Mouse (Mus musculus) Patski (cell line): ENCODE results near the gene Zc3h7a. TPM values are rescaled to one million over a fixed set of nuclear protein-coding genes. Genes with fewer than 3 reads are reported as not detected.
A peak's percentile ranks its signal among the peaks of the same experiment; 100 is the strongest.

ENCODE experiments used
- ATAC-seq: fragments of 100-300 bp; one replicate; pipeline ENCODE4 v1.8.0; 2021
- CTCF ChIA-PET: fragments of 350-600 bp; sonication (Branson Sonifier 250); formaldehyde crosslinking; loops from one replicate; lab custom pipeline; 2022; ENCODE audit warnings: inconsistent platforms; lab: Charles Lee
- POLR2A ChIA-PET: fragments of 350-600 bp; sonication (Branson Sonifier 250); formaldehyde crosslinking; loops from one replicate; lab custom pipeline; 2022; ENCODE audit warnings: antibody characterized with exemption, inconsistent platforms; lab: Charles Lee
- DNase-seq: peaks from one replicate; pipeline ENCODE4 v3.0.0-alpha.2; 2011; ENCODE audit warnings: low read depth, low spot score
- H3K27me3 ChIP-seq: fragments of 371-371 bp; one replicate; pipeline ENCODE4 v1.5.1; 2021
- CTCF ChIP-seq: fragments of 100-300 bp; IDR thresholded peaks from one replicate; pipeline ENCODE4 v1.5.1; 2021
- in situ Hi-C: fragments of 300-500 bp; cut with MboI; formaldehyde crosslinking; loops from 3 replicates; pipeline ENCODE4 v1.11.1; 2018; ENCODE audit warnings: low pct_unique_long_range_greater_than_20kb, mixed read lengths
- polyA plus RNA-seq: library from polyadenylated mRNA; unstranded; gene quantifications from one replicate; pipeline ENCODE4 v1.2.3, GENCODE M21; 2021

Gene Zc3h7a
- polyA plus RNA-seq, result 75.4 TPM

GRCm38 (mm10) chr16:11176208-11176883 is at the start of gene Zc3h7a:
Zc3h7a (minus strand) TSS chr16:11176393.
- in situ Hi-C loops, result no loop called here
- peak; percentile 100 for TF ChIP-seq CTCF
- CTCF ChIA-PET, result interaction anchor here (1.1 to 3.3 kb wide), 3 partner anchors 8 to 13 kb away, joined by 3 to 35 read pairs (median 4); no protein-coding TSS in a partner anchor
- DNase-seq, result peak; percentile 49
- POLR2A ChIA-PET, result interaction anchor here (3.8 kb wide), 1 partner anchor 26 kb away, joined by 13 read pairs; the partner anchor contains the start of gene Rsl1d1
- peak; percentile 96 for ATAC-seq
- H3K27me3 ChIP-seq, result no peaks in the 10 kb centered on the region

GRCm38 (mm10) chr16:11217801-11218200 is 41.6 kb upstream of the Zc3h7a start:
- H3K27me3 ChIP-seq, result no peaks in the 10 kb centered on the region
- ATAC-seq, result no peak
- in situ Hi-C loops, result no loop called here
- POLR2A ChIA-PET, result no interaction called here
- TF ChIP-seq CTCF, result no peak
- CTCF ChIA-PET, result interaction anchor here (1.4 kb wide), 1 partner anchor 17 kb away, joined by 3 read pairs; no protein-coding TSS in a partner anchor
- DNase-seq, result no peak

DNA sequence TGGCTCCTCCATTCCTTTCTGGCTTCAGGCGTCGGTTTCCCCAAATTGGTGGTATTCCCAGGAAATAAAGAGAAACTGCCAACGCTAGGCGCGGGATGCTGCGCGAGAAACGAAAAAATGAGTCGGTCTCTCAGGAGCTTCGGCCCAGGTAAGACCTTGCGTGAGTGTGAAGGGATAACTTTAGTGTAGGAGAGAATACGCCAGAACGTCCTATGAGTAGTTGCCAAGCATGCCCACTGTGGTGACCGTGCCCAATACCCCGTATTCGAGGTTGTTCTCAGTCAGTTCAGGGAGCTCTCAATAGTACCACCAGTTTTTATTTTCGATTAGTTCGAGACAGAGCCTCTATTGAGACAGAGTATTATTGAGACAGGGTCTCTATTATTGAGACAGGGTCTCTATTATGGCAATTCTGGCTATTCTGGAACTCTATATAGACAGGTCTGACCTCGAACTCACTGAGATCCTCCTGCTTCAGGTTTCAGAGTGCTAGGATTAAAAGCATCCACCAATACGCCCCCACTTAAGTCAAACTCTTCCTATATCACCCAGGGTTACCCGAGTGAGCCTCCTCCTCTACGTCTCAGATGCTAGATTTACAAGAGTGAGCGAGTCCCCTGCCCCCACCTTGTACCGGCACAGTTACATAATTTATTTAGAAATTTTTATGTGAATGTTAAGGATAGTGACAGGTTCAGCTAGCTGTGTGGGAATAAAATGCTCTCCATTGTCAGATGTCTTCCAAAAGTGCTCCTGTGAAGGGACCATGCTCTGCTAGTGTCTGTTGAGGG is 27.6 kb upstream of the Zc3h7a start:
- TF ChIP-seq CTCF, result no peak
- ChIA-PET CTCF (no interaction called here), POLR2A (interaction anchor here (1.7 kb wide), 1 partner anchor 28 kb away, joined by 13 read pairs; the partner anchor contains the start of gene Zc3h7a)
- DNase-seq (no peak), ATAC-seq (peak; percentile 22)
- in situ Hi-C loops, result no loop called here
- H3K27me3 ChIP-seq, result no peaks in the 10 kb centered on the region

- DNase-seq, result peak; percentile 66
- ATAC-seq, result peak; percentile 83
- in situ Hi-C loops, result no loop called here
- no peak for TF ChIP-seq CTCF
- ChIA-PET POLR2A (interaction anchor here (1.7 kb wide), 1 partner anchor 27 kb away, joined by 13 read pairs; the partner anchor contains the start of gene Zc3h7a), CTCF (no interaction called here)
- no peaks in the 10 kb centered on the region for H3K27me3 ChIP-seq
Measured at GRCm38 (mm10) chr16:11202571-11203554, 26.7 kb upstream of the Zc3h7a start, which contains the start of gene Rsl1d1. Rsl1d1 (minus strand) TSS chr16:11203331.

DNA sequence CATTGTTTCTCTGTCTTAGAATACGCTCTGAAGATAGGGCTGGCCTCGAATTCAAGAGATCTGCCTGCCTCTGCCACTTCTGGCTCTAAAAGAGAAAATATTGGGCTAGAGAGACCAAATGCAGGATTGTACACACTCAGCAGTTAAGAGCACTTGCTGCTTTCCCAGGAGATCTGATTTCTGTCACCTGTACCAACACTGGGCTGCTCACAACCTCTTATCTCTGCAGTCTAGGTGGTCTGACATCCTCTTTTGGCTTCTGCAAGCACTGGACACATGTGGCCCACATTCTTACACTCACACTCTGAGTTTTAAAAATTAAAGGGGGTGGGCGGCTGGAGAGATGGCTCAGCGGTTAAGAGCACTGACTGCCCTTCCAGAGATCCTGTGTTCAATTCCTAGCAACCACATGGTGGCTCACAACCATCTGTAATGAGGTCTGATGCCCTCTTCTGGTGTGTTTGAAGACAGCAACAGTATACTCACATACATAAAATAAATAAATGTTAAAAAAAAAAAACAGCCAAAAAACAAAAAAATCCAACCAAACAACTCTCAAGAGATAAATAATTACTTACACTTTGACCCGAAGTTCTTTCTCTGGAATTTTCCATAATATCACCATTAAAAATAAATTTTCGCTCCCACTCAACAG is 25.7 kb upstream of the Zc3h7a start:
- ATAC-seq, result no peak
- no peaks in the 10 kb centered on the region for H3K27me3 ChIP-seq
- in situ Hi-C loops, result no loop called here
- peak; percentile 44 for TF ChIP-seq CTCF
- DNase-seq, result no peak
- CTCF ChIA-PET, result no interaction called here
- POLR2A ChIA-PET, result interaction anchor here (0.5 to 1.7 kb wide), 2 partner anchors 26 to 206 kb away, joined by 6 to 13 read pairs; partner anchors contain the start of gene Zc3h7a

DNA sequence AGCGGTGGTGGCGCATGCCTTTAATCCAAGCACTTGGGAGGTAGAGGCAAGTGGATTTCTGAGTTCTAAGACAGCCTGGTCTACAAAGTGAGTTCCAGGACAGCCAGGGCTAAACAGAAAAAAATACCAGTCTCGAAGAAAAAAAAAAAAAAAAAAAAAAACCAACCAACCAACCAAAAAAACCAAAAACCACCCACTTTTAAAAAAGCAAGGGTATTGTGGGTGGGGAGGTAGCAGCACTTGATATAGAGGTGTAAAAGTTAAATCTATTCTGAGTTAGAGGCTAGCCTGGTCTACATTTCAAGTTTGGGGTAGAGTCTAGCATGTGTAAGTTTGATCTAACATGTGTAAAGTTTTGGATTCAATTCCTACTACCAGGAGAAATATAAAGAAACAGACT is 24.1 kb upstream of the Zc3h7a start:
- in situ Hi-C loops, result no loop called here
- ATAC-seq, result no peak

DNA sequence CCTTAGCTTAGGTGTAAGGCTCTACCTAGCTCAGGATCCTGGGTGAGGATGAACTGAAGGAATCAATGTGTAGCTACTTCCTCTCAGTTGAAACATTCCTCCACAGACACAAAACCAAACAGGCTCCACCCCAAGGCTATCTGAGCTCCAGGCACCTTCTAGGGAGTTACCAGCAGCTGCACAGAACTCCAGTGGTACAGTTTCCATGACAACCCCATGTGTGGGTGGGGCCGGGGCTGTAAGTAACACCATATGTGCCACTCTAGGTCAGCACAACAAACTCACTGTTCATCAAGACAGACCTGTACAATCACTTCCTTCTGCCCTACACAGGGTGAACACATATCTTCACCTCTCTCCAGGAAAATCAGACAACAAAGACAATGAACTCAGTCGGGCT is 22.3 kb upstream of the Zc3h7a start:
- POLR2A ChIA-PET, result interaction anchor here (0.6 to 0.7 kb wide), 5 partner anchors 125 to 435 kb away, joined by 3 to 7 read pairs (median 3); no protein-coding TSS in a partner anchor
- H3K27me3 ChIP-seq, result no peaks in the 10 kb centered on the region
- no peak for TF ChIP-seq CTCF
- ATAC-seq (no peak), DNase-seq (no peak)
- in situ Hi-C loops, result no loop called here
- CTCF ChIA-PET, result interaction anchor here (1.0 kb wide), 1 partner anchor 49 kb away, joined by 3 read pairs; no protein-coding TSS in a partner anchor

More for the DNA sequence above, 24.1 kb upstream of the Zc3h7a start:
- no peaks in the 10 kb centered on the region for H3K27me3 ChIP-seq
- no peak for DNase-seq
- CTCF ChIA-PET, result no interaction called here
- POLR2A ChIA-PET, result no interaction called here
- no peak for TF ChIP-seq CTCF

GRCm38 (mm10) chr16:11197052-11197451 is 20.9 kb upstream of the Zc3h7a start:
- H3K27me3 ChIP-seq, result no peaks in the 10 kb centered on the region
- ATAC-seq (no peak), DNase-seq (no peak)
- POLR2A ChIA-PET, result interaction anchor here (0.8 kb wide), 1 partner anchor 726 kb away, joined by 3 read pairs; no protein-coding TSS in a partner anchor
- no peak for TF ChIP-seq CTCF
- in situ Hi-C loops, result no loop called here
- CTCF ChIA-PET, result interaction anchor here (1.4 kb wide), 1 partner anchor 221 kb away, joined by 3 read pairs; no protein-coding TSS in a partner anchor

DNA sequence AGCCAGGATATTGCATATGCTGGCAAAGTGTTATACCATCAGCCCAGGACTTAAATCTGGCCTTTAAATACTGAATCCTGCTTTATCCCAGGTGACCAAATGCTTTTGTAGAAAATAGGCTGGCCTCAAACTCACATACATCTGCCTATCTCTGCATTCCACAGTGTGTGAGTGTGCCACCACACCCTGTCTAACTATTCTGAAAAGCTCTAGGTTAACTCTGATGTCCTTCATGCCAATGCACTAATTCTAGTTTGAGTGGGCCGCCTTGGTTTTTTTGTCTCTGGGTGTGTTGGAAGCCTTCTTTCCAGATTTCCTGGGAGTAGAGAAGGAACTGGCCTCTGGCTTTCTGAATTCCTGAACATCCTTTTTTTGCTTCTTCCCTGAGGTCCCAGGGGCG is 17.0 kb upstream of the Zc3h7a start:
- ChIA-PET POLR2A (no interaction called here), CTCF (no interaction called here)
- TF ChIP-seq CTCF, result no peak
- no peak for DNase-seq
- in situ Hi-C loops, result no loop called here
- ATAC-seq, result no peak
- H3K27me3 ChIP-seq, result no peaks in the 10 kb centered on the region
